Mouse (Mus musculus): ENCODE measurements around the gene Endog.
"Not testable (repeated sequence)": the region's sequence is repeated elsewhere in the genome, so short reads cannot be mapped to it uniquely, and the experiment has no call there.

Endog gene

DNA sequence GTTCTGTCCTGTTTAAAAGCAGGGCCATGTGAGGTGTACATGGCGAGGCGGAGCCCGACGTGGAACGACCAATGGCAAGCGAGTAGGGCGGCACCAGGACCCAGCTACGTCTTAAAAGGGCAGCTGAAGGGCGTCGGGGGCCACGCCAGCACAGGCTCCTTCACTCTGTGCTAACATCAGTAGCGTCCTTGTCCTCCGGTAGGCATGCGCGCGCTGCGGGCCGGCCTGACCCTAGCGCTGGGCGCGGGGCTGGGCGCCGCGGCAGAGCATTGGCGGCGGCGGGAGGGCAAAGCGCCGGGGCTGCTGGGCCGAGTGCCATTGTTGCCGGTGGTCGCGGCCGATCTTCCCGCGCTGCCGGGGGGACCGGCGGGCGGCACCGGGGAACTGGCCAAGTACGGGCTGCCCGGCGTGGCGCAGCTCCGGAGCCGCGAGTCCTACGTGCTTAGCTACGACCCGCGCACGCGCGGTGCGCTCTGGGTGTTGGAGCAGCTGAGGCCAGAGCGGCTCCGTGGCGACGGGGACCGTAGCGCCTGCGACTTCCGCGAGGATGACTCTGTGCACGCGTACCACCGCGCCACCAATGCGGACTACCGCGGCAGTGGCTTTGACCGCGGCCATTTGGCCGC is at the start of gene Endog:
Gene Endog (plus strand): TSS at position 123 of the 626 bp plus-strand sequence.
- DNase-seq (ENCODE audit: low spot score in 2 of 2): peak; percentile 76 to 78

DNA sequence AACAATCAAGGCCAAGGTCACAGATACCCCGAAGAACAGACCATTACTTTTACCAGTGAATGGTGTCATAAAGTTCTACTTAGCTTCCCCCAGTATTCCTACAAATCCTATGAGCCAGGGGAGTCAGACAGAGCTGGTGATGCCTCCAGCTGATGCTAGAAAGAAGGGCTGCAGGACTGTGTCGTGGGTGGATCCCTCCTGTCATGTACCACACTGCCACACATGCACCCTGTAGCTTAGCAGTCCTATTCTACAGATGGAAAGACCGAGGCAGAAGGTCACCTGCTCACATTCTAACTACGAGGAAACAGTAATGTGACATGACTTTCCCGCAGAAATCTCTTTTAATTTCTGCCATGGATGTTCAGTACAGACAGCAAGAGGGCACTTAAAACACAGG is 48.5 kb upstream of the Endog start:
- no peak for DNase-seq (ENCODE audit: low spot score in 2 of 2)

DNA sequence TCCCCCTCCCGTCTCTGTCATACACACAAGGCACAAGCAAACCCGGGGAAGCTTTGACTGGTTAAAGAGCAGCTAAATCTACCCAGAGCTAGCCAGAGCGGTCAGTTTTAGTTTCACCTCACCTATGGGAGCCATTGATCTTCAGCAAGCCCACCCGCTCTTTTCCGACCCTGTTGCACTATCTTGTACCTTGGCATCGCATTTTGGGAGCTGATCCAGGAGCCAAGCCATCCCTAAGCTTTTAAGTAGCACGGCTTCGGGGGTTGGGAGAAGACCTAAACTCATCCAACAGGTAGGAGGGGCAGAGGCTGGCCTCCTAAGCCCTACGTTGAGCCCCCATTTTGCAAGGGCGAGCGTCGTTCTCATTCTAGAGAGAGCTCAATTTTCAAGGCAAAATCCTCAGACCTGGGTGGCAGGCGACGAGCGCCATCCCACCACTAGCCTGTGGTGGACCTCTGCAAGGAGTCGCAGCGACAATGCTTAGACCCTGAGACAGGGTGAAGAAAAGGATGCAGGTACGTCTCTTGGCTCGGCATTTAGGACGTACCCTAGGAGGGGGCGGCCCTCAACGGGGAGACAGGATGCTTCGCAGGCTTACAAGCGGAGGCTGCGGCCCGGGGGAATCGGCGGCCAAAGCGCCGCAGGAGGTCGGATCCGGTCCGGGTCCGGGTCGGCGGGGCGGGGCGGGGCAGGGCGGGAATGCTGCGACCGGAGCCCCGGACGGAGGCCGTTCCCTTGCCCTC is 47.4 kb upstream of the Endog start:
- DNase-seq (ENCODE audit: low spot score in 2 of 2): no peak

- peak; percentile 92 to 97 for DNase-seq (ENCODE audit: low spot score in 2 of 2)
Measured at GRCm38 (mm10) chr2:30124472-30125274, 46.6 kb upstream of the Endog start, which contains the start of gene Zer1. Zer1 (minus strand) TSS chr2:30124585.

GRCm38 (mm10) chr2:30128789-30129188 is 42.5 kb upstream of the Endog start:
- no peak for DNase-seq (ENCODE audit: low spot score in 2 of 2)

DNA sequence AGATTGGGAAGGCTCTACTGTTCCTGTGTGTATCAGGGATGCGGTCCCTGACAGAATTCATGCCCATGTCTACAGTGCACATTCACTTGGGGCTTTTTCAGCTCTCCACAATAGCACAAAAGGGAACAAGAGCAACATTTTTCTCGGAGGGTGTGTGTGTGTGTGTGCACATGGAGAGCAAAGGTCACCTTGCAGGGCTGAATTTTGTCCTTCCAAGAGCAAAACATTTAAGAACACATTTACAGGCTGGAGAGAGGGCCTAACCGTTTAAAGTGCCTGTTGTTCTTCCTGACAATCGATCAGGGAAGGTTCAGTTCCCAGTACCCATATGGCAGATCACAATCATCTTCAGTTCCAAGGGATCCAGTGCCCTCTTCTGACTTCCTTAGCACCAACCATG is 41.1 kb upstream of the Endog start:
- no peak for DNase-seq (ENCODE audit: low spot score in 2 of 2)

DNA sequence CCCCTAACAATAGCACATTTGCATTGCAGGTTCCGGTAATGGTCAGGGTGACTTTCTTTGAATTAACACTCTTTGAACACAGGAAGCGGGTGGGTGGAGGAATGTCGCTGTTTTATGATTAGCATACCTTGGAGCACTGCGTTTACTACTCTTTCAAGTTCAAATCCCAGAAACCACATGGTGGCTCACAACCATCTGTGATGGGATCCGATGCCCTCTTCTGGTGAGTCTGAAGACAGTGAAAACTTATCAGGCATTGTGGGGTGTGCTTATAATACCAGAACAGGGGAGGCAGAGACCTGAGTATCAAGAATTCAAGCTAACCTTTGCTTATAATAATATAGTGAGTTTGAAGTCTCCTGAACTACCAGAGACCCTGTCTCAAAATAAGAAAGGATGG is 40.1 kb upstream of the Endog start:
- DNase-seq (ENCODE audit: low spot score in 2 of 2): not testable (repeated sequence)

DNA sequence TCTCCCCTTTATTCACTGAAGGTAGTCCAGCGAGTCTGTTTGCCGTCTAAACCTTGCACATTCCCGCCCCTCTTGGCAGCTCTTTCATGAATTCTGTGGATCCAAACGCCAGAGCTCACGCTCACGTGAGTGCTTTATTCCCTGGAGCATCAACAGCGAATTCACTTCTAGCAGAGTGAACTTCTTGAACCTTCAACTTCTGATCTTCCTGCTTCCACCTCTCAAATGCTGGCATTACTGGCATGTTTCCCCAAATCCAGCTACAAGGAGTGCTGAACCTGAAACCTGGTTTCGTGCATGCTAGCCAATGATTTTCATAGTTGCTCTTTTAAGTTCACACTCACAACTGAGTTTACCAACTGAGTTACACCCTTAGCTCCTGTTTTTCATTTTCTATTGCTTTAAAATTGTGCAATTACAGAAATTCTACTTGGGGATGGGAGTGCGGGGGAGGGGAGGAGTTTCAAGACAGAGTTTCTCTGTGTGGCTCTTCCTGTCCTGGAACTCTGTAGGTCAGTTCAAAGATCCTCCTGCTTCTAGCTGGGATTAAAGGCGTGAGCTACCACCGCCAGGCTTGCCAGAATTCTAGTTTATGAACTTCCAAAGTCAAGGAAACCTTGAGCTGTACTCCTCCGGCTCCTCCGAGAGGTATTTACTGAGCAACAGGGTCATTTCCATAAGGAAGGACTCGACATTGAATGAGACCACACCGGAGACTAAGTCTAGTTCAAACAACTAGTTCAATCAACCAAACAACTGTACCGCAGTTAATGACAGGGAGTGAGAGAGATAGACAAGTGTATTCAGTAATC is 38.3 kb upstream of the Endog start:
- DNase-seq (ENCODE audit: low spot score in 2 of 2): no peak

- peak; percentile 96 to 97 for DNase-seq (ENCODE audit: low spot score in 2 of 2)
Measured at GRCm38 (mm10) chr2:30133613-30134377, 37.5 kb upstream of the Endog start, which contains the start of gene Tbc1d13. Tbc1d13 (plus strand) TSS chr2:30133746.

GRCm38 (mm10) chr2:30134378-30134711 is 36.9 kb upstream of the Endog start:
- DNase-seq (ENCODE audit: low spot score in 2 of 2): no peak

DNA sequence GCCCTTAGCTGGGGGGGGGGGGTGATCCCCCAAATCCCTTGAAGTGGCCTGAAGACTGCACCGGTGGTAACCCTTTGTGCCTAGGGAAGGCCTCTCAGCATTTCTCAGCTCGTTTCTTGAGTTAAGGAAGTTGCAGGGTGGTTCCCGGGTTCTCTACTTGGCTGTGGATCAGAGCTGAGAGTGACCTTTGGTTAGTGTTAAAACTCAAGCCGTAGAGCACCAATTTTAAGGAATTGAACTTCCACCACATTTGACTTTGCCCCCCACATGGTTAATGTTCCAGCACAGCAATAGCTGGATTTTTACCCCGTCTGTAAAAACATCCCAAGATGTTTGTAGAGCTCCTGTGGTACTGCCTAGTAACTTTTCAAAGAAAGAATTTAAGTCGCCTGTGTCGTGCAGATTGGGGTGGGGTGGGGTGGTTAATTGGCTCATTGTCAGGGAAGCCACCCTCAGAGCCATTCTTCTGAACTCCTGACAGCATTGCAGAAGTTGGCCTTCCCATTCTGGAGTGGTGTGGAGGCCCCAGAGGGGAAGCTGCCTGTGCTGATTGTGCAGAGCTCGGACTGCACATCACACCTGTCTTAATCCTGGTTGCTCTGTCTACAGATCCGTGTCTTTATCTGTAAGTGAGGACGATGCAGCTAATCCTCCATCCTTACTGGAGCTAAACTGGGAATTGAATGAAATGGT is 36.2 kb upstream of the Endog start:
- no peak for DNase-seq (ENCODE audit: low spot score in 2 of 2)

DNA sequence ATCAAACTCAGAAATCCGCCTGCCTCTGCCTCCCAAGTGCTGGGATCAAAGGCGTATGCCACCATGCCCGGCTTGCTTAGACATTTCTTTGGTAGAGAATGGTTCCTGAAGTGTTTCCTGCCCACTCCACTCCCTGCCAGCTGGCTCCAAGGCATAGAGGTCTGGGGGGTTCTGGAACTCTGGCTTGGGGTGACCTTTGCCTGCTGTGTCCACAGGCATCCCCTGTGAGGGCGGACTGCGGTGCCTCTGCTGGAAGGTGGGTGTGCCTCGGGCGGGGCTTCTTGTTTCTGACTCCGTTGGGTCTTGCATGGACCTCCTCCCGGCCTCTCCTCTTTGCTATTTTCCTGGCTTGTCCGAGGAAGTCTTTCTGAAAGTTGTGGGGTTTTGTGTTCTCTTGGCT is 34.8 kb upstream of the Endog start:
- no peak for DNase-seq (ENCODE audit: low spot score in 2 of 2)

GRCm38 (mm10) chr2:30140021-30140420 is 31.3 kb upstream of the Endog start:
- DNase-seq (ENCODE audit: low spot score in 2 of 2): not testable (repeated sequence)

DNA sequence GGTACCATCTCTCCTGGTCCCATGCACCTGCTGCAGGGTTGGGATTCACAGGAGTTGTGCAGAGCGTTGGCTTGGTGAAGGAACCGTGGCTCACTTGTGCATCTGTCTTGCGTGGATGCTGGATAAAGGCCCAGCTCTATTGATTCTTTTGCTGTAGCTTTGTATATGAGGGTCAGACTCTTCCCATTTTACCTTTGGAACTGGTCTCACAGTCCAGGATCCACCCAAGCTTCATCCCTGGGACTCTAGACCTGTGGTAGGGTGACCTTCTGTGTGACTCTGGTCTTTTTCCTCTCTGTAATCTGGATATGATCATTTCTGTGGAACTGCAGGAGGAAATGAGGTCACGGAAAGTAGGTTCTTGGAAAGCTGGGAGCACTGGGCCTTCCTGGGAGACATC is 26.9 kb upstream of the Endog start:
- no peak for DNase-seq (ENCODE audit: low spot score in 2 of 2)

DNA sequence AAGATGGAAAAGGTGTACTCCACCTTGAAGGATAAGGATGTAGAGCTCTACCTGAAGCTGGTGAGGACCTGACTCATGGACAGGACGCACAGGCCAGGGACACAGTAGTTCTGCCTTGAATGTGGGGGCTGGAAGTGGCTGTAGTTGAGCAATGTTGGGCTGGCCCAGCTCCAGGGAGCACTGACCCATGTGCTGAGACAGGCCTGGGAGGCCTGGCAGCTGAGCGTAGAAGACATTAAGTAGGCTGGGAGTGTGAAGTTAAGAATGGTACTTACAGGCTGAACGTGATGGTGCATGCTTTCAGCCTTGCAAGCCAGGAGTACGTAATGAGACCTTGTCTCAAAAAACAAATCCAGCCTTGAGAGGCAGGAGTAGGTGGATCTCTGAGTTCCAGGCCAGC is 23.8 kb upstream of the Endog start:
- DNase-seq (ENCODE audit: low spot score in 2 of 2): no peak

GRCm38 (mm10) chr2:30151840-30152239 is 19.5 kb upstream of the Endog start:
- no peak for DNase-seq (ENCODE audit: low spot score in 2 of 2)

GRCm38 (mm10) chr2:30152616-30153015 is 18.7 kb upstream of the Endog start:
- no peak for DNase-seq (ENCODE audit: low spot score in 2 of 2)

DNA sequence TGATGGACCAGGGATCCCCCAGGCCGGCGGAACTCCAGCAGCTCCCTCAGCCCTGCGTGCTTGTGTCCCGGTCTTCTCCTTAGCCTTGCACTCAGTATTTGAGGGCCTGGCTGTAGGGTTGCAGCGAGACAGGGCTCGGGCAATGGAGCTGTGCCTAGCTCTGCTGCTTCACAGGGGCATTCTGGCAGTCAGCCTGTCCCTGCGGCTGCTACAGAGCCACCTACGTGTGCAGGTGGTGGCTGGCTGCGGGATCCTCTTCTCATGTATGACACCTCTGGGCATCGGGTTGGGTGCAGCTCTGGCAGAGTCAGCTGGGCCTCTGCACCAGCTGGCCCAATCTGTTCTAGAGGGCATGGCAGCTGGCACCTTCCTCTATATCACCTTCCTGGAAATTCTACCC is 11.4 kb upstream of the Endog start:
- not testable (repeated sequence) for DNase-seq (ENCODE audit: low spot score in 2 of 2)

DNA sequence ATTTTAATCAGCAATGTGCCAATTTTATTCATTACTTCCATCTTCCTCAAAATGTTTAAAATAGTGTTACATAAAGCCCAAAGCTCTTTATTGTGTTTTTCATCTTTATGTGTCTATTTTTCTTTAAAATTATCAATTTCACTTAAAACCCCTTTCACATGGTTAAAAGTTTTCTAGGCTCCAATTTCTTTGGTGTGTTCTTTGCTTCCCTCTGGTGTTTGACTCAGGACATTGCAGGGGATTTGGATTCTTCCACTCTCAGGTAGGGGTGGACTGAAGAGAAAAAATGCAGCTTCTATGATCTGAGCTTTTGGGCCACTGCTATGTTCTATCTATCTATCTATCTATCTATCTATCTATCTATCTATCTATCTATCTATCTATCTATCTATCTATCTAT is 9.5 kb upstream of the Endog start:
- DNase-seq (ENCODE audit: low spot score in 2 of 2): no peak

DNA sequence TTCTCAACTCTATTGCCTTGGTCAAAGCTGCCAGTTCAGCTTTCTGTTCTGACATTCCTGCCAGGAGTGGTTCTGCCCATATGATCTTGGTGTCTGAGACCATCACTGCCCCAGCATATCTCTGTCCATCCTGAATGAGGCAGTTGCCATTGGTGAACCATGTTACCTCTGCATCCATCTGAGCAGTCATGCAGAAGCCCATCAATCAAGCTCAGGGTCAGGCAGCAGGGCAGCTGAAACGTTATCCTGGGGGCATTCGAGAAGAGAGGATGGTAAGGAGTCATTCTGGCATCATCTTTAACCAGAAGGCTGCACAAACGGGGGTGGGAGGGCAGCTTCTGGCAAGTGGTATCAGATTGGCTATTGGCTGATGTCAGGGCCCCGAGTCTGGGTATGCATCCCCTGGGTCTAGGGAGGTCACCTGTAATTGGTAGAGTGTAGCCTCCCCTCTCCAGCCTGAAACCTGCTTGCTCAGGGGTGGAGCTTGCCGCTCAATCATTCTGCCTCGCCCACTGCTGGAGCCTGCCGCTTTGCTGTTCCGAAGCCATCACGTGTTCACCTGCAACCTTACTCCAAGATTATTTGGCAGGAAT is 6.9 kb upstream of the Endog start:
- no peak for DNase-seq (ENCODE audit: low spot score in 2 of 2)
